Mouse (Mus musculus) liver, embryonic 14.5 days (tissue): Measurements from ENCODE around the gene Dscam.

Experiments used
- CTCF ChIP-seq: IDR thresholded peaks from 2 replicates; pipeline ENCODE4 v1.5.1; 2016; ENCODE audit warnings: antibody characterized with exemption, low read depth, control low read depth
- EP300 ChIP-seq: IDR thresholded peaks from 2 replicates; pipeline ENCODE4 v1.6.1; 2016; ENCODE audit warnings: antibody characterized with exemption, low read depth

DNA sequence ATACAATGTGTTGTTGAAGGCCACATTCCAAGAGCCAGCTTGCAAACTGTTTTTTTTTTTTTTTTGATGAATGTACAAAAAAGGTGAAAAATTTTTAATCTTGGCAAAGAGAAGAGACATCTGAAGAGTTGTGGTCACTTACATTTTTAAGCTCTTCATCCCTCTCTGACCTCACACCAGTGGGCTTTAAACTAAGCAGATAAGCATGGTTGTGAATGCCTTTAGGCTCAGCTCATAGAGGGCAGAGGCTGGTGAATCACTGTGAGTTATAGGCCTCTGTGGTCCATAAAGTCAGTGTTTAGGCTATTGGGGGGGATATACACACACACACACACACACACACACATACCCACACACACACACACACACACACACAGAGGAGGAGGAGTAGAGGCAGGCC is 109.8 kb downstream of the Dscam start:
- no peak for TF ChIP-seq CTCF
- no peak for TF ChIP-seq EP300
